Mouse (Mus musculus) intestine, postnatal 0 days (tissue): ENCODE results near the gene Ccdc183. TPM values are rescaled to one million over a fixed set of nuclear protein-coding genes. Genes with fewer than 3 reads are reported as not detected.

ENCODE experiments used
- ATAC-seq: fragments of 200-750 bp; cut with Nextera tagmentation; 2 replicates; pipeline ENCODE4 v1.8.0; 2017; ENCODE audit warnings: mild to moderate bottlenecking, moderate TSS enrichment, moderate library complexity
- H3K27ac ChIP-seq: fragments of 300-500 bp; sonication (generic); 2 replicates; pipeline ENCODE4 v1.5.1; 2014; ENCODE audit warnings: mild to moderate bottlenecking, low read depth, low read length, moderate library complexity
- H3K27me3 ChIP-seq: fragments of 300-500 bp; sonication (generic); replicated peaks from 2 replicates; pipeline ENCODE4 v1.6.1; 2014; ENCODE audit warnings: low read length, mixed read lengths; ENCODE audit not compliant: control insufficient read depth, insufficient read depth
- H3K36me3 ChIP-seq: fragments of 300-500 bp; sonication (generic); 2 replicates; pipeline ENCODE4 v1.6.1; 2014; ENCODE audit warnings: mild to moderate bottlenecking, moderate library complexity; ENCODE audit not compliant: control insufficient read depth, insufficient read depth
- H3K4me1 ChIP-seq: fragments of 300-500 bp; sonication (generic); replicated peaks from 2 replicates; pipeline ENCODE4 v1.6.1; 2014; ENCODE audit warnings: antibody characterized with exemption, low read length, mixed read lengths; ENCODE audit not compliant: control insufficient read depth, insufficient read depth
- H3K4me2 ChIP-seq: fragments of 300-500 bp; sonication (generic); replicated peaks from 2 replicates; pipeline ENCODE4 v1.6.1; 2014; ENCODE audit warnings: low read depth, mild to moderate bottlenecking, moderate library complexity
- H3K4me3 ChIP-seq: fragments of 300-500 bp; sonication (generic); 2 replicates; pipeline ENCODE4 v1.5.1; 2014; ENCODE audit warnings: low read depth, low read length
- H3K9ac ChIP-seq: fragments of 300-500 bp; sonication (generic); 2 replicates; pipeline ENCODE4 v1.6.1; 2014; ENCODE audit warnings: mild to moderate bottlenecking, low read depth, low read length
- H3K9me3 ChIP-seq: fragments of 300-500 bp; sonication (generic); 2 replicates; pipeline ENCODE4 v1.6.1; 2016; ENCODE audit warnings: mixed run types; ENCODE audit not compliant: control insufficient read depth
- CTCF ChIP-seq: sonication (generic); IDR thresholded peaks from 2 replicates; pipeline ENCODE4 v1.5.1; 2016; ENCODE audit warnings: low read depth, mild to moderate bottlenecking, control low read depth, antibody characterized with exemption, moderate library complexity
- WGBS: fragments of 180-500 bp; shearing (Covaris S2); extraction: QIAGEN DNeasy Blood & Tissue Kit; methylation state at CpG from one replicate; pipeline ENCODE4 v1.1.7; 2014; 5-methylcytosine and 5-hydroxymethylcytosine counted together
- polyA plus RNA-seq: library from polyadenylated mRNA; unstranded; fragments of >200 nt; fragmentation: Nextera tagmentation; extraction: Ambion mirVana; gene quantifications from 2 replicates; pipeline ENCODE4 v1.2.1, GENCODE M21; 2015

Ccdc183 gene
- polyA plus RNA-seq, 1 experiment from 2014 or later, result 0.09 TPM

DNA sequence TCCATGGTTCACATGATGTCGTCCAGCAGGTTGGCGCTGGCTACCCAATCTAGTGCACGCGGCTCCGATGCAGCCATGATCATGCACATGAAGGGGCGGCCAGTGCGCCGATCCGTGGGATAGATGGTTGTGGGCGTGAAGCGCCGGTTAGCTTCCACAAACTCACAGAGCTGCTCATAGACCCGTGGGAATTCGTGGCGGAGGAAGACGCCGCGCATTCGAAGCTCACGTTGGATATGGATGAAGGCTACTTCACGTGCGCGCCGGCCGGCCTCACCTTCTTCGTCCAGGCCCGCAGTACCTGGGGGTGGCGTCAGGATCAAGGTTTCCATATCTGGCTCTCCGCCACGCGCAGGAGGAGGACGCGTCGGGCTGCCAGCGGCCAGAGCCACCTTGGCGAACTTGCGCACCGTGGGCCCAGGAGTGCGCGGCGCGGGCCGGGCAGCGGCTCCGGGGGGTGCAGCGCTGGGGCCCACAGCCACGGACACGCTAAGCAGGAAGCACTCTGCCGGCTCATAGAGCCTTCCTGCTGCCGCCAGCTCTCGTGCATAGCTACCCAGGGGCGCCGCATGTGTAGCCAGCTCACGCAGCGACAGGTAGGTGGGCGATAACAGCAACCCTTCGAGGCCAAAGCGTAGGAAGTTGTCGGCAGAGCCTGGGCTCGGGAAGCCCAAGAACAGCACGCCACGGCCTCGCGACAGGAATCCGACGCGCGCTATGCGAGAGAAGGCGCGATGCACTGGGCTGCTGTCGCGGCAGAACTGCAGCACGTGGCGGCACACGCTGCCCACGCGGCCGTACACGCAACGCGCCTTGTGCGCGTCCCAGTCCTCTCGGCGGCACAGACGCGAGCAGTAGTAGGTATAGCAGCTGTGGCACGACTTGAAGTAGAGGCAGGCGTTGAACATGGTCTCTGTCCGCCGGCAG lies 40.2 kb downstream of the Ccdc183 start:
- no peak overlapping the region for H3K9ac ChIP-seq
- H3K4me1 ChIP-seq, result peaks cover 33% of the 10 kb centered on the region
- H3K27me3 ChIP-seq, result peaks cover 43% of the 10 kb centered on the region

DNA sequence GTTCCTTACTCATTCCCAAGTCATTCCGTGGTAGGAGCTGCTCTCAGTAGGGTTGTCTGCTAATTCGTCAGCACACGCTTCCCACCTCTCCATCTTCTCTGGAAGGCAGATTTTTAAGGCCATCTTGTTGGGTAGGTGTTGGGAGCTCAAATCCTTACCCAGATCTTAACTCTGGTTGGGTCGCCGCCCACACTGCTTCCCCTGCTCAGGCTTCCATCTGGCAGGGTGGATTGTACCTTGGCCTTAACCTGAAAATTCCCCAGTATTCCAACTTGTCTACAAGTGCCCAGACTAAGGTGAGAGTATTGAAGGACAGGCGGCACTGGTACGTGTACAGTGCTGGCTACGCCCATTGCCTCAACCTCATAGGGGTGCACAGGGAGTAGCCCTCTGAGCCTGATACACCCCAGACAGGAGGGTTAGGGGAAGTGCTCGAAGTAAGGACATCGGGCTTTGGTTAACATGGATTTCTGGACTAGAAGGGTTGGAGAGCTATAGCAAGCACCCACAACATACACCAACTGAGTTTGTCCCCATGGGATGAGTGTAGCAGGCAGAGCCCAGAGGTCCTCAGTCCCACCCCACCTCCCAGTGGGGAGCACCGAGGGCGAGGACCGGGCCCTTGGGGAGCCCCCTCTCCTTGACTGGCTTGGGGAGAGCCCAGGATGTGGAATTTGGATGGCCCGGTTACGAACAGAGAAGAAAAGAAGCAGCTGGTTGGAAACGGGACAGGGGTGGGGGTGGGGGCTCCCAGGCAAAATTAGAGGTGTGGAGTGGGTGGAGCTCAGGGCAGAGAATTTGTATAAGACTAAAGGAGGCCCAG lies 41.2 kb downstream of the Ccdc183 start:
- 68% methylated on average over 16 of the region's 16 CpGs for WGBS
- peak overlapping the region; percentile 89 for H3K4me2 ChIP-seq
- H3K27me3 ChIP-seq, result peaks cover 43% of the 10 kb centered on the region
- peaks cover 30% of the 10 kb centered on the region for H3K4me1 ChIP-seq
- H3K36me3 ChIP-seq, result no peaks in the 10 kb centered on the region
- H3K4me3 ChIP-seq, result no peak overlapping the region
- ATAC-seq, result no peak
- no peak overlapping the region for H3K9ac ChIP-seq
- 0 out of 2 replicates have a peak overlapping the region, but pooled peaks have one; percentile 91 for H3K27ac ChIP-seq
- no peaks in the 10 kb centered on the region for H3K9me3 ChIP-seq
- no peak for TF ChIP-seq CTCF

More for the DNA sequence above, 40.2 kb downstream of the Ccdc183 start:
- no peak for TF ChIP-seq CTCF
- peak overlapping the region; percentile 29 for H3K4me3 ChIP-seq
- no peaks in the 10 kb centered on the region for H3K36me3 ChIP-seq
- no peaks in the 10 kb centered on the region for H3K9me3 ChIP-seq
- 34% methylated on average over 91 of the region's 92 CpGs for WGBS
- no peak for ATAC-seq
- H3K27ac ChIP-seq, result no peak overlapping the region
- peak overlapping the region; percentile 66 for H3K4me2 ChIP-seq

DNA sequence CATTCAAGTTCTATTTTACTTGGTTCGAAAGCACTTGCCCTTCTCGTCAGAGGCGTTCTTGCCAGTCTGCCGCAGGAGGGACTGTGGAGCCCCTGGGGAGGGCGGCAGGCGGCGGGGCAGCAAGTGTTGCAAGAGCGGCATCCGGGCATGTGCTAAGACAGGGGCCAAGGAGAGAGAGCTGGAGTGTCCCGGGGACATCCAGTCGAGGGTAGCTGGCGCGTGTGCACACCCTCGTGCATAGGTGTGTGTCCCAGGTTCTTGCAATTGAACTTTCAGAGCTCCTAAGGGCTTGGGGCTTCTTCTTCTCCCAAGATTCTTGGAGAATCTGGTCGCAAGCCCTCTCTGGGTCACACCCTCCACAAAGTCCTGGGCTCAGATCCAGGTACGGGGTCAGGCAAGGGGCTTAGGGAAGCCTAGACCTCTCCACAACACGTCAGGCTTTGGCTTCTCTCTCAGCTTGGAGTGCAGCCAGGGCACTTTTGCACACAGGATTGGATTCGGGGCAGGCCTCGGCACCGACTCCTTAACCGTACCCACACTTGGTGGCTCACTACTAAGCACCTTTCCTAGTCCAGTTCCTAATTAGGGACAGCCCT lies 41.9 kb downstream of the Ccdc183 start:
- Histone ChIP-seq H3K4me1 (peaks cover 30% of the 10 kb centered on the region; the same call in 1 of the 2 replicates), H3K36me3 (no peaks in the 10 kb centered on the region), H3K4me2 (peak overlapping the region; percentile 89), H3K9me3 (no peaks in the 10 kb centered on the region), H3K27me3 (peaks cover 43% of the 10 kb centered on the region), H3K27ac (peak overlapping the region; percentile 91), H3K4me3 (peak overlapping the region; percentile 50), H3K9ac (peak overlapping the region; percentile 61)
- no peak for ATAC-seq
- 12% methylated on average over 21 of the region's 21 CpGs for WGBS
- 0 out of 2 replicates have a peak, but pooled peaks have one; percentile 8 for TF ChIP-seq CTCF

GRCm38 (mm10) chr2:25574579-25575431 lies 42.7 kb downstream of the Ccdc183 start, which contains the start of the genes Mamdc4 and Phpt1:
TSS of gene Mamdc4 (minus strand) at chr2:25574845.
TSS of gene Phpt1 (minus strand) at chr2:25575224.
- Histone ChIP-seq H3K4me3 (peak within 1 kb of the TSS; percentile 50), H3K4me1 (peaks cover 29% of the 10 kb centered on the region; the same call in 1 of the 2 replicates), H3K9me3 (no peaks in the 10 kb centered on the region), H3K4me2 (peak within 1 kb of the TSS; percentile 89), H3K36me3 (peaks cover 3% of the 10 kb centered on the region; the same call in 1 of the 2 replicates), H3K9ac (peak within 1 kb of the TSS; percentile 61), H3K27ac (peak within 1 kb of the TSS; percentile 91), H3K27me3 (peaks cover 35% of the 10 kb centered on the region)
- no peak; the same call in 1 of the 2 replicates for TF ChIP-seq CTCF
- under 1% methylated on average over 40 of the region's 45 CpGs for WGBS
- peak; percentile 88 for ATAC-seq

DNA sequence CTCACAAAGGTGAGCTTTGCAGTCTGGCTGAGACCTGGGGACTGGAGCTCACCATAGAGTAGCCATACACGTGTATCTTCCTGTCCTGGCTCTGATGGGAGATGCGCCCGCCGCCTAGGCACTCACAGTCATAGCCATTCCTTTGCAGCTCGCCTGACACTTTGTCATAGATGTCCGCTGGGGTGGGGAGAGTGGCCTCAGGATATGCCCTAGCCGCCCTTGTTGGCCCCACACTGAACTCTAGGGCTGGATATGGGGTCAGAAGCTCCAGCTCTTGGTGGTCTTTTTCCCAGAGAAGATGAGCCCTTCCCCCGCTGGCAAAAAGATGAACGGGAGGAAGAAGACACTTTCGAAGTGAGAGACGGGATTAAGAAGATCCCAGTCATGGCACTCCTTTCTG lies 43.3 kb downstream of the Ccdc183 start:
- Histone ChIP-seq H3K9me3 (no peaks in the 10 kb centered on the region), H3K27me3 (peaks cover 29% of the 10 kb centered on the region), H3K27ac (peak overlapping the region; percentile 91), H3K36me3 (peaks cover 9% of the 10 kb centered on the region; the same call in 1 of the 2 replicates), H3K4me2 (peak overlapping the region; percentile 89), H3K9ac (peak overlapping the region; percentile 61), H3K4me1 (peaks cover 25% of the 10 kb centered on the region; the same call in 1 of the 2 replicates), H3K4me3 (peak overlapping the region; percentile 50)
- no peak for ATAC-seq
- no peak for TF ChIP-seq CTCF
- WGBS, result 5% methylated on average over 11 of the region's 11 CpGs
